Mouse (Mus musculus) intestine, embryonic 14.5 days (tissue): ENCODE measurements around the gene Trim71. TPM values are rescaled to one million over a fixed set of nuclear protein-coding genes. Genes with fewer than 3 reads are reported as not detected.
A peak's percentile ranks its signal among the peaks of the same experiment; 100 is the strongest.
"Not testable (repeated sequence)": the region's sequence is repeated elsewhere in the genome, so short reads cannot be mapped to it uniquely, and the experiment has no call there.

Source experiments
- ATAC-seq: fragments of 200-750 bp; cut with Nextera tagmentation; replicated peaks from 2 replicates; pipeline ENCODE4 v1.8.0; 2017; ENCODE audit warnings: low read depth, moderate number of reproducible peaks, moderate TSS enrichment, moderate library complexity; ENCODE audit not compliant: low FRiP score, low TSS enrichment
- DNase-seq: peaks from one replicate; pipeline ENCODE4 v3.0.0-alpha.2; 2018; ENCODE audit warnings: low spot score
- H3K27ac ChIP-seq: fragments of 300-500 bp; sonication (generic); 2 replicates; pipeline ENCODE4 v1.5.1; 2014; ENCODE audit warnings: low read depth, mild to moderate bottlenecking, control low read depth
- H3K27me3 ChIP-seq: fragments of 300-500 bp; sonication (generic); replicated peaks from 2 replicates; pipeline ENCODE4 v1.6.1; 2014; ENCODE audit warnings: low read length, control low read depth; ENCODE audit not compliant: control insufficient read depth, insufficient read depth
- H3K36me3 ChIP-seq: fragments of 300-500 bp; sonication (generic); 2 replicates; pipeline ENCODE4 v1.6.1; 2014; ENCODE audit warnings: low read length, control low read depth; ENCODE audit not compliant: control insufficient read depth, insufficient read depth
- H3K4me1 ChIP-seq: fragments of 300-500 bp; sonication (generic); replicated peaks from 2 replicates; pipeline ENCODE4 v1.6.1; 2014; ENCODE audit warnings: low read length, control low read depth, mixed read lengths; ENCODE audit not compliant: control insufficient read depth, insufficient read depth
- H3K4me2 ChIP-seq: fragments of 300-500 bp; sonication (generic); 2 replicates; pipeline ENCODE4 v1.6.1; 2014; ENCODE audit warnings: low read length
- H3K4me3 ChIP-seq: fragments of 300-500 bp; sonication (generic); 2 replicates; pipeline ENCODE4 v1.5.1; 2014; ENCODE audit warnings: low read depth, low read length, control low read depth, mixed read lengths
- H3K9ac ChIP-seq: fragments of 300-500 bp; sonication (generic); 2 replicates; pipeline ENCODE4 v1.6.1; 2014; ENCODE audit warnings: mild to moderate bottlenecking, low read length
- H3K9me3 ChIP-seq: fragments of 300-500 bp; sonication (generic); 2 replicates; pipeline ENCODE4 v1.6.1; 2016; ENCODE audit warnings: low read length, control low read depth; ENCODE audit not compliant: control insufficient read depth
- WGBS: fragments of 180-500 bp; shearing (Covaris S2); extraction: QIAGEN DNeasy Blood & Tissue Kit; methylation state at CpG from one replicate; pipeline ENCODE4 v1.1.7; 2014; 5-methylcytosine and 5-hydroxymethylcytosine counted together
- polyA plus RNA-seq: library from polyadenylated mRNA; unstranded; fragments of >200 nt; fragmentation: Nextera tagmentation; extraction: Ambion mirVana; gene quantifications from 2 replicates; pipeline ENCODE4 v1.2.1, GENCODE M21; 2014

Gene Trim71
- polyA plus RNA-seq, 1 experiment from 2014 or later: 2.9 TPM

- Histone ChIP-seq H3K36me3 (no peaks in the 10 kb centered on the region), H3K4me3 (no peak overlapping the region), H3K27ac (no peak overlapping the region), H3K9ac (no peak overlapping the region), H3K27me3 (no peaks in the 10 kb centered on the region), H3K4me2 (no peak overlapping the region), H3K9me3 (no peaks in the 10 kb centered on the region), H3K4me1 (peaks cover 20% of the 10 kb centered on the region)
- WGBS: 14% methylated on average over 8 of the region's 8 CpGs
- ATAC-seq (no peak), DNase-seq (no peak)
These were observed 38.3 kb downstream of the Trim71 start for GRCm38 (mm10) chr9:114525891-114526290.

- ATAC-seq: no peak
- 93% methylated on average over 11 of the region's 15 CpGs for WGBS
These were observed 39.0 kb downstream of the Trim71 start for GRCm38 (mm10) chr9:114525073-114525633.

GRCm38 (mm10) chr9:114522501-114522900 is 41.7 kb downstream of the Trim71 start:
- Histone ChIP-seq H3K4me3 (no peak overlapping the region), H3K27me3 (no peaks in the 10 kb centered on the region), H3K27ac (no peak overlapping the region), H3K4me2 (no peak overlapping the region), H3K9me3 (no peaks in the 10 kb centered on the region), H3K9ac (no peak overlapping the region), H3K4me1 (peaks cover 19% of the 10 kb centered on the region), H3K36me3 (no peaks in the 10 kb centered on the region)
- ATAC-seq (no peak), DNase-seq (no peak)
- 85% methylated on average over 9 of the region's 9 CpGs for WGBS

More at GRCm38 (mm10) chr9:114525073-114525633, 39.0 kb downstream of the Trim71 start:
- Histone ChIP-seq H3K27ac (no peak overlapping the region), H3K9ac (no peak overlapping the region), H3K9me3 (no peaks in the 10 kb centered on the region), H3K4me2 (no peak overlapping the region), H3K4me1 (peaks cover 20% of the 10 kb centered on the region), H3K27me3 (no peaks in the 10 kb centered on the region), H3K4me3 (no peak overlapping the region), H3K36me3 (no peaks in the 10 kb centered on the region)
- DNase-seq: no peak

GRCm38 (mm10) chr9:114522041-114522440 is 42.1 kb downstream of the Trim71 start:
- Histone ChIP-seq H3K9me3 (no peaks in the 10 kb centered on the region), H3K27ac (no peak overlapping the region), H3K4me2 (no peak overlapping the region), H3K4me1 (peaks cover 17% of the 10 kb centered on the region), H3K9ac (no peak overlapping the region), H3K36me3 (no peaks in the 10 kb centered on the region), H3K4me3 (no peak overlapping the region), H3K27me3 (no peaks in the 10 kb centered on the region)
- WGBS: 57% methylated on average over 5 of the region's 5 CpGs
- ATAC-seq (no peak), DNase-seq (no peak)

- not testable (repeated sequence) for DNase-seq, H3K27ac ChIP-seq, H3K4me3 ChIP-seq, H3K9ac ChIP-seq, ATAC-seq, H3K9me3 ChIP-seq, H3K4me2 ChIP-seq, H3K4me1 ChIP-seq, H3K36me3 ChIP-seq, H3K27me3 ChIP-seq
- WGBS: 72% methylated on average over 4 of the region's 4 CpGs
These were observed 43.6 kb downstream of the Trim71 start for GRCm38 (mm10) chr9:114520529-114520928.

- 0 out of 2 replicates have a peak overlapping the region, but pooled peaks have one; percentile 30 for H3K27ac ChIP-seq
- H3K9ac ChIP-seq: no peak overlapping the region
- 0 out of 2 replicates have a peak, but pooled peaks cover 3% of the 10 kb centered on the region for H3K4me1 ChIP-seq
- DNase-seq (no peak), ATAC-seq (peak; percentile 49; the same call in 1 of the 2 replicates)
- peaks cover 4% of the 10 kb centered on the region for H3K9me3 ChIP-seq
- H3K4me3 ChIP-seq: no peak overlapping the region
- H3K4me2 ChIP-seq: no peak overlapping the region
- 45% methylated on average over 9 of the region's 9 CpGs for WGBS
- H3K27me3 ChIP-seq: no peaks in the 10 kb centered on the region
- H3K36me3 ChIP-seq: peaks cover 7% of the 10 kb centered on the region; the same call in 1 of the 2 replicates
These were observed 45.2 kb downstream of the Trim71 start for GRCm38 (mm10) chr9:114518812-114519477.

GRCm38 (mm10) chr9:114517924-114518497 is 46.2 kb downstream of the Trim71 start:
- no peak overlapping the region for H3K4me3 ChIP-seq
- DNase-seq: no peak
- H3K4me1 ChIP-seq: 0 out of 2 replicates have a peak, but pooled peaks cover 3% of the 10 kb centered on the region
- H3K9me3 ChIP-seq: peaks cover 14% of the 10 kb centered on the region
- no peak for ATAC-seq
- WGBS: 81% methylated on average over 13 of the region's 13 CpGs
- H3K27me3 ChIP-seq: no peaks in the 10 kb centered on the region
- no peak overlapping the region for H3K4me2 ChIP-seq
- H3K36me3 ChIP-seq: peaks cover 16% of the 10 kb centered on the region
- no peak overlapping the region for H3K9ac ChIP-seq
- H3K27ac ChIP-seq: no peak overlapping the region

- 84% methylated on average over 11 of the region's 11 CpGs for WGBS
- no peak for ATAC-seq
- DNase-seq: no peak
These were observed 48.8 kb downstream of the Trim71 start, which contains the start of gene C130032M10Rik for GRCm38 (mm10) chr9:114515364-114515763. C130032M10Rik (plus strand) TSS chr9:114515697.

More at GRCm38 (mm10) chr9:114515364-114515763, 48.8 kb downstream of the Trim71 start, which contains the start of gene C130032M10Rik:
- Histone ChIP-seq H3K9ac (no peak within 1 kb of the TSS), H3K4me3 (no peak within 1 kb of the TSS), H3K4me2 (no peak within 1 kb of the TSS), H3K4me1 (0 out of 2 replicates have a peak, but pooled peaks cover 3% of the 10 kb centered on the region), H3K27ac (no peak within 1 kb of the TSS), H3K36me3 (peaks cover 31% of the 10 kb centered on the region), H3K27me3 (no peaks in the 10 kb centered on the region), H3K9me3 (peaks cover 20% of the 10 kb centered on the region)
